Mouse (Mus musculus) heart, postnatal 10 days (tissue): ENCODE measurements around the gene Tmem132a. TPM values are rescaled to one million over a fixed set of nuclear protein-coding genes. Genes with fewer than 3 reads are reported as not detected.

ENCODE experiments used
- total RNA-seq, 2 experiments: library from RNA; stranded (reverse); gene quantifications; 2 replicates each; pipeline ENCODE4 v1.2.3; 2021

Tmem132a gene
- total RNA-seq, 2 experiments from 2014 or later = 36.7 to 42.0 TPM

Other genes starting within 250 kb of the Tmem132a start
- under 1 TPM; 0.26 to 0.27 TPM for gene Vwce, start 235.7 kb downstream of the Tmem132a start, total RNA-seq
- gene Pga5, start 191.9 kb downstream of the Tmem132a start, total RNA-seq = not detected
- 10 to 100 TPM; 23.3 to 27.1 TPM for gene Vps37c, start 181.2 kb downstream of the Tmem132a start, total RNA-seq
- gene Cd5, start 130.9 kb downstream of the Tmem132a start, total RNA-seq = 1 to 10 TPM in 1 of 2 experiments, under 1 TPM in 1; 0.87 to 1.1 TPM
- under 1 TPM; 0.22 to 0.52 TPM for gene Cd6, start 39.9 kb downstream of the Tmem132a start, total RNA-seq
- 1 to 10 TPM; 2.6 to 3.0 TPM for gene Slc15a3, start 30.2 kb downstream of the Tmem132a start, total RNA-seq
- 100 to 1,000 TPM in 1 of 2 experiments, 10 to 100 TPM in 1; 95.3 to 104 TPM for gene Tmem109, start 12.1 kb upstream of the Tmem132a start, total RNA-seq
- gene Prpf19, start 25.3 kb upstream of the Tmem132a start, total RNA-seq = 100 to 1,000 TPM; 211 to 235 TPM
- not detected for gene Zp1, start 50.7 kb upstream of the Tmem132a start, total RNA-seq
- gene Ptgdr2, start 67.2 kb upstream of the Tmem132a start, total RNA-seq = under 1 TPM; 0.15 to 0.22 TPM
- 1 to 10 TPM; 7.5 to 7.9 TPM for gene Ccdc86, start 79.3 kb upstream of the Tmem132a start, total RNA-seq
- gene Ms4a10, start 104.7 kb upstream of the Tmem132a start, total RNA-seq = not detected
- not detected for gene Ms4a15, start 123.3 kb upstream of the Tmem132a start, total RNA-seq
- gene Ms4a18, start 148.1 kb upstream of the Tmem132a start, total RNA-seq = not detected
- under 1 TPM; 0.45 to 0.97 TPM for gene Ms4a8a, start 211.2 kb upstream of the Tmem132a start, total RNA-seq